Mouse (Mus musculus) bone marrow macrophage, adult 2 months (primary cell): ENCODE results near the gene 2410131K14Rik.

Source experiments
- CTCF ChIP-seq: IDR thresholded peaks from 2 replicates; pipeline ENCODE4 v1.5.1; 2012; ENCODE audit warnings: low read depth, mild to moderate bottlenecking, low read length, moderate library complexity
- POLR2A ChIP-seq: IDR thresholded peaks from 2 replicates; pipeline ENCODE4 v1.6.1; 2012; ENCODE audit warnings: mild to moderate bottlenecking, low read depth, low read length, borderline replicate concordance

DNA sequence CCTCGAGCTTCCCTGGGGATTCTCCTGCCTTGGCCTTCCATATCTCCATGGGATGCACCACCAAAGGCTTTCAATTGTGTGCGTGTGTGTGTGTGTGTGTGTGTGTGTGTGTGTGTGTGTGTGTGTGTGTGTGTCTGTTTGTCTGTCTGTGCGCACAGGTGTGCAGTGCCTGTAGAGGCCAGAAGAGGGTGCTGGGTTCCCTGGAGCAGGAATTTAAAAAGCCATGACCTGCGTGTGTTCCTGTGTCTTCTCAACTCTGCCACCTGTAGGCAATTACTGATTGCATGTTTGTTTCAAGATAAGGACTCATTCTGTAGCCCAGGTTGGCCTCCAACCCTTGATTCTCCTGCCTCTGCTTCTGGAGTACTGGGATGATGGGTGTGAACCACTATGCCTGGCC, 46.4 kb downstream of the 2410131K14Rik start:
- TF ChIP-seq CTCF = no peak
- TF ChIP-seq POLR2A = no peak
